ENCODE assay signal across 11 mouse cellular contexts in the genomic region with DNA sequence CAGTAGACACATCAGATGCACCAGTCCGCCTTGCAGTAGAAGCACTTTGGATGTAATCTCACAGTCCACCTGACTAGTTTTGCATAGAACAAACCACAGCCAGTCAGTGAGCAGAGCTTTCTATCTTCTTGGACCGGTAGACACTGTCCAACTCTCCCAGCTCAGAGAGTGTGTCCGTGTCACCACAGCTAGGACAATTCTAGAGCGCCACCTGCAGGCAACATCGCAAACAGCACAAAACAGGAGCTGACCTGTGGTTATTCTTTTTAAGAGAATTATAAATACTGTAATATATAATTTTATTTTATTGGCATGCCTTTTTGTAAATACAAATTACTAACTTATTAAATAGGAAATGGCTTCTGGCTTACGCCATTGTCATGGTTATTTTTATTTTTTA. TPM values are rescaled to one million over a fixed set of nuclear protein-coding genes. Genes with fewer than 3 reads are reported as not detected.
DNase-seq lines count a peak whose midpoint lies in the region; ATAC-seq and TF ChIP-seq lines count a peak whose summit lies in the region.
"Had no signal": no experiment of that assay in that cellular context is flagged by ENCODE, and none has a peak within 500 bp of the region (broad histone marks: within the 10 kb centered on the region; RNA-seq: fewer than 3 reads in every experiment).

No protein-coding gene starts in this region.

- no peak for TF ChIP-seq POLR2A in limb, embryonic 14.5 days (IDR thresholded peaks at IDR 0.05; ENCODE audit: borderline replicate concordance, extremely low read depth, insufficient read depth, insufficient read length)

- ATAC-seq in cerebellum, adult (ENCODE audit: insufficient number of reproducible peaks, low FRiP score, low TSS enrichment), result no peak
- no peak for ATAC-seq in limb, embryonic 14.5 days (ENCODE audit: low FRiP score, low read depth)

- WGBS in limb, embryonic 14.5 days, result 21% methylated on average over 6 of the region's 6 CpGs

- no peak overlapping the region for H3K4me3 ChIP-seq in limb, embryonic 14.5 days (replicated peaks; ENCODE audit: low read length)
- H3K4me3 ChIP-seq: neural tube, embryonic 13.5 days had no signal

- H3K27ac ChIP-seq in limb, embryonic 14.5 days (replicated peaks; ENCODE audit: low read depth, low read length), result no peak overlapping the region
- H3K27ac ChIP-seq: neural tube, embryonic 13.5 days had no signal

- no peak overlapping the region for H3K9ac ChIP-seq in limb, embryonic 14.5 days (ENCODE audit: low read depth, low read length, severe bottlenecking)
- H3K9ac ChIP-seq: neural tube, embryonic 13.5 days had no signal

- peak; percentile 49 for DNase-seq in cerebellum, adult 11 months
- DNase-seq in ovary, postnatal 36 days (ENCODE audit: low spot score), result peak; percentile 50
- no peak for DNase-seq in ovary, adult 18-20 months (ENCODE audit: low spot score)
- peak; percentile 84 to 85 for DNase-seq in cerebellum, postnatal 10 days
- DNase-seq in induced T-regulatory cell, adult 2 months (ENCODE audit: low read depth), result peak; percentile 66
- DNase-seq in limb, embryonic 14.5 days (ENCODE audit: low spot score), result peak; percentile 48
- peak; percentile 72 for DNase-seq in right cerebral cortex, postnatal 4 days

- no peaks in the 10 kb centered on the region for H3K9me3 ChIP-seq in limb, embryonic 14.5 days (ENCODE audit: control insufficient read depth, low read length)
- H3K9me3 ChIP-seq: neural tube, embryonic 13.5 days had no signal

- peaks cover 65% of the 10 kb centered on the region for H3K27me3 ChIP-seq in limb, embryonic 14.5 days (ENCODE audit: control insufficient read depth, insufficient read depth, low read length)

- no peak overlapping the region for H3K4me2 ChIP-seq in limb, embryonic 14.5 days (replicated peaks; ENCODE audit: low read depth, low read length, severe bottlenecking)
- H3K4me2 ChIP-seq: neural tube, embryonic 13.5 days had no signal

- peaks cover 7% of the 10 kb centered on the region for H3K4me1 ChIP-seq in limb, embryonic 14.5 days (ENCODE audit: control insufficient read depth, insufficient read depth, low read length)

- H3K36me3 ChIP-seq in limb, embryonic 14.5 days (ENCODE audit: control insufficient read depth, insufficient read depth, low read length), result no peaks in the 10 kb centered on the region
- H3K36me3 ChIP-seq: G1E had no signal

RNA-seq across cellular contexts. Expression of a gene that starts 4.6 kb away (rescaled TPM):
- 0.05 TPM in 1 of 2 replicates, not detected in the other for polyA plus RNA-seq in limb, embryonic 14.5 days (2012; rRNA removed)
- polyA plus RNA-seq in limb, embryonic 14.5 days (2014; fragmentation: Nextera tagmentation; extraction: Ambion mirVana), result not detected in 2 replicates
- polyA plus RNA-seq: G1E; heart, embryonic 16.5 days; neural tube, embryonic 13.5 days had no signal

RNA-seq across cellular contexts. Expression of a gene that starts 35.8 kb away (rescaled TPM):
- polyA plus RNA-seq in limb, embryonic 14.5 days (2012; rRNA removed), result 3.7 and 5.4 TPM in 2 replicates
- 0.15 and 0.17 TPM in 2 replicates for polyA plus RNA-seq in limb, embryonic 14.5 days (2014; fragmentation: Nextera tagmentation; extraction: Ambion mirVana)
- polyA plus RNA-seq: G1E had no signal
